Mouse (Mus musculus): ENCODE measurements at regions not wholly inside any gene's neighbourhood (a gene's known extent, or its start where the extent isn't known, plus 50 kb on each side); places are given as distances from the start of the nearest gene placed in this dataset.

DNA sequence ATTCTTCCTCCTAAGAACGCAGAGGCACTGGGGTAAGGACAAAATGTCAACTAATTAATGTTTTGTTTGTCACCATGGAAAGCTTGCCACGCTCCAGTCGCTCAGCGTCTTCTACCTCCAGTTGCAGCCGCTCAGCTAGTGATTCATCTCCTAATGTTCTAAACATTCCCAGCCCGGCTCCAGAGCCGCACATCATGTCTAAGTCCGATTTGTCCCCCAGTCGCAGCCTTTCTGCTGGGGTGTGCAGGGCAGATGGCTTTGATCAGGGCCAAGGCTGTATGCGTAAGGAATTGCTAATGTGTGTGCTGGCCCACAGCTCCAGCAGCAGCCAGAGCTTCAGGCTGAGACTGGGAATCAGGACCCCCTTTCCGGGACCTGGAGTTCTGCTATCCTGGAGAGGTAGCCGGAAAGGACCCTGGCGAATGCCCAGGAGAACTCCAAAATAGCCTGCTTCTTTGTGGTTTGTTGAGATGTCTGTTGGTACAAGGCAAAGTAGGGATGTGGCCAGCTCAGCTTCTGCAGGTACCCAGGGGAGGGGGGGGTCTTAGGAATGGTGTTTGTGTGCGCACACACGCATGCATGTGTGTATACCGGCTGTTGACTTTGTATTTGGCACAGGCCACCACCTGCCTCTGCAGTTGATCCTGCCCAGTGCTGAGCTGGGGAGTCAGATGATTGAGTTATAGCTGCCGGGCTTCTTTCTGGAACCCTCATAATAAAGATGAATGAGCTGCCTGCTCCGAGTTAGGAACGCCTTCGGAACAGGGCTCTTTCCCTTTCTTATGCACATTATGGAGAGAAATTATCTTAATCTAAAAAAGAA is 143.0 kb upstream of the Kcng1 start:
- no peak overlapping the region for H3K27ac ChIP-seq (ENCODE audit: low read length)
- no peak for ATAC-seq

DNA sequence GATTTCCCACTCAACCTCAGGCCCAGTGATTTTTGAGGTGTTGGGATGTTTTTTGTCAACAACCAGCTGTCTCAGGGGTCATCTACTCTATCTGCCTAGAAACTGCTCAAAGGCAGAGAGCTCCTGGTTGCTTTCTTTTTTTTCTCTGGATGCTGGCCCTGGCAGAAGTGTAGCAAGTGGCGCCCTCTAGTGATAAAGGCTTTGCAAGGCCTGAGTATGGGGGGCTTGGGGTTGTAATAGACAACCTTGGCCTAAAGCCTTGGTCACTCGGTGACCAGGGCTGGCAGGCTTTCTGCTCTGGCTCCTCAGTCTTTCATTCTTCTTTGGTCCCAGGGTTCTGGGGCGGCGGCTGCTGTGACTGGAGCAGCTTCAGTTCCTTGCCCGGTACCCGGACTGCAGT is 142.0 kb upstream of the Kcng1 start:
- Histone ChIP-seq H3K27ac (ENCODE audit: low read length) (no peak overlapping the region), H3K27me3 (replicated peaks; ENCODE audit: control insufficient read depth, insufficient read depth, low read length) (no peaks in the 10 kb centered on the region), H3K9ac (replicated peaks; ENCODE audit: low read depth, low read length) (no peak overlapping the region), H3K9me3 (ENCODE audit: control insufficient read depth, low read length) (no peaks in the 10 kb centered on the region), H3K36me3 (ENCODE audit: control insufficient read depth, insufficient read depth) (no peaks in the 10 kb centered on the region), H3K4me2 (ENCODE audit: low read length) (no peak overlapping the region), H3K4me3 (replicated peaks; ENCODE audit: low read length) (no peak overlapping the region), H3K4me1 (replicated peaks; ENCODE audit: control insufficient read depth, insufficient read depth, low read length) (peaks cover 6% of the 10 kb centered on the region)
- no peak for ATAC-seq
- WGBS, result 55% methylated on average over 6 of the region's 6 CpGs

More for the DNA sequence above, 143.0 kb upstream of the Kcng1 start:
- Histone ChIP-seq H3K4me3 (replicated peaks; ENCODE audit: low read length) (no peak overlapping the region), H3K36me3 (ENCODE audit: control insufficient read depth, insufficient read depth) (no peaks in the 10 kb centered on the region), H3K9me3 (ENCODE audit: control insufficient read depth, low read length) (no peaks in the 10 kb centered on the region; the same call in 1 of the 2 replicates), H3K27me3 (replicated peaks; ENCODE audit: control insufficient read depth, insufficient read depth, low read length) (no peaks in the 10 kb centered on the region), H3K4me2 (ENCODE audit: low read length) (no peak overlapping the region), H3K9ac (replicated peaks; ENCODE audit: low read depth, low read length) (no peak overlapping the region), H3K4me1 (replicated peaks; ENCODE audit: control insufficient read depth, insufficient read depth, low read length) (peaks cover 6% of the 10 kb centered on the region)
- WGBS, result 57% methylated on average over 20 of the region's 20 CpGs

DNA sequence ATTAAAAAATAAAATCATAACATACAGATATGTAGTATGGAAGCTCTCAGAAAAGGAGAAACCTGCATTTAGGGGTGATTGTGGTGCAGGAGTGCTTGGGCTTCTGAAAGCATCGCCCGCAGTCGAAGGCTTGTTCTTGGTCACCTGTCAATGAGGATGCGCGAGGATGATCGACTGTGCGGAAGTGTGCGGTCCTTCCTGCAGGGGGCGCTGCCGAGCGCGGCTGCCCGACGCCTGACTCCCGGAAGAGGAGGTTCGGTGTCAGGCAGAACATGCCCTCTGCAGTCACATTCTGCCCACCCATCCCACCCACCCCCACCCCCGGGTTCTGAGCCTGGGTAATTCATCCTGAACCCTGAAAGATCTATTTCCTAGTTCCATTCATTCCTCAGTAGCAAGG is 133.6 kb upstream of the Kcng1 start:
- Histone ChIP-seq H3K36me3 (ENCODE audit: control insufficient read depth, insufficient read depth) (no peaks in the 10 kb centered on the region), H3K9ac (replicated peaks; ENCODE audit: low read depth, low read length) (no peak overlapping the region), H3K27ac (ENCODE audit: low read length) (no peak overlapping the region), H3K4me3 (replicated peaks; ENCODE audit: low read length) (no peak overlapping the region), H3K4me2 (ENCODE audit: low read length) (no peak overlapping the region), H3K27me3 (replicated peaks; ENCODE audit: control insufficient read depth, insufficient read depth, low read length) (no peaks in the 10 kb centered on the region), H3K9me3 (ENCODE audit: control insufficient read depth, low read length) (no peaks in the 10 kb centered on the region), H3K4me1 (replicated peaks; ENCODE audit: control insufficient read depth, insufficient read depth, low read length) (no peaks in the 10 kb centered on the region)
- ATAC-seq, result no peak
- 35% methylated on average over 17 of the region's 17 CpGs for WGBS

DNA sequence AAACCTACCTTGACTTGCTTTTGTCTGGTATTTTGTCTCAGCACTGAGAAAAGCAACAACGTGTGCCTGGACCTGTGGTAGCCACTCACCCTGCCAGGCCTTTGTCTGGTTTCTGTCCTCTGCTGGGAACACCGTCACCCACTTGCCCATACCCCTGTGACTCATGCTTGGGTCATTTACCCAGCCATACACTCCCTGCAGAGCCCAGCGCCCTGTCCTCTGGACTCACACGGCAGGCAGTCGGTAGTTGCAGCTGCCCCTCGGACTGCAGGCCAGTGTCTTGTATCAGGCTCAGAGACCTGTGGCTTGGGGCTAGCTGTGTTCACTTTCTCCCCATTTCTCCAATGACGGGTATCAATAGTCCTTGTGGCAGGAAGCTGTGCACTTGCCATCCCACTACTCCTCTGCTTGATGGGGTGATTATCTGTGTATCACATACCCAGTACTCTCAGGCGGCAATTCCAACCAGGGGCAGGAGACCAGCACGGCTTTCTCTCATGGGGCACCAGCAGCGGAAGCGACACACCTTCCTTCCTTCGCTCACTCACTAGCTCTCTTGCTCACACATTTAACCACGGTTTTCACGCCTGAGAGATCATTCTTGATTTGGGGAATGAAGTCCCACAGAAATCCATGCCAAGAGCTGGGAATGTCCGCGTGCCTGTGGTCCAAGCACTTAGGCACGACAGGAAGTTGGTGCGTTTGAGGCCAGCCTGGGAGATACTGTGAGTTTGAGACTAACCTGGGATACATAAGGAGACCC is 132.8 kb upstream of the Kcng1 start:
- Histone ChIP-seq H3K36me3 (ENCODE audit: control insufficient read depth, insufficient read depth) (no peaks in the 10 kb centered on the region), H3K9ac (replicated peaks; ENCODE audit: low read depth, low read length) (no peak overlapping the region), H3K4me3 (replicated peaks; ENCODE audit: low read length) (no peak overlapping the region), H3K27ac (ENCODE audit: low read length) (no peak overlapping the region), H3K4me1 (replicated peaks; ENCODE audit: control insufficient read depth, insufficient read depth, low read length) (no peaks in the 10 kb centered on the region), H3K27me3 (replicated peaks; ENCODE audit: control insufficient read depth, insufficient read depth, low read length) (no peaks in the 10 kb centered on the region), H3K9me3 (ENCODE audit: control insufficient read depth, low read length) (no peaks in the 10 kb centered on the region), H3K4me2 (ENCODE audit: low read length) (no peak overlapping the region)
- 85% methylated on average over 18 of the region's 18 CpGs for WGBS
- no peak for ATAC-seq

DNA sequence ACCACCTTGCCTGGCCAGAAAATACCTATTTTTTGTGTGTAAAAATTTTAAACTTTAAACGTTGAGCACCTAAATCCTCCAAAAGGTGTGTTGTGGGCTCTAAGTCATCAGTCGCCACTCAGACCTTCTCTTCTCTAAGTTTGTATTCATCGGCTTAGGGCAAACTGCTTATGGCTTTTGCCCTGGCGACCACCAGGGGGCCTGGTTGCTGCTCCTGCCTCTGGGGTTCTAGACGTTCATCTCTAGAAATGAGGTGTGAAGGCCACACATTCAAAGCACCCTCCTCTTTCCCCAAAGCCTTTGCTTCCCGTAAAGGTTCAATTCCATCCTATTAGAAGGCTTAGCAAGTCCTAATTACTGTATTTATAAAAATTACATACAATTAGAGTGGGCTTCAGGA is 131.3 kb upstream of the Kcng1 start:
- Histone ChIP-seq H3K27ac (ENCODE audit: low read length) (no peak overlapping the region), H3K4me3 (replicated peaks; ENCODE audit: low read length) (no peak overlapping the region), H3K27me3 (replicated peaks; ENCODE audit: control insufficient read depth, insufficient read depth, low read length) (no peaks in the 10 kb centered on the region), H3K4me1 (replicated peaks; ENCODE audit: control insufficient read depth, insufficient read depth, low read length) (no peaks in the 10 kb centered on the region), H3K36me3 (ENCODE audit: control insufficient read depth, insufficient read depth) (no peaks in the 10 kb centered on the region), H3K4me2 (ENCODE audit: low read length) (no peak overlapping the region), H3K9ac (replicated peaks; ENCODE audit: low read depth, low read length) (no peak overlapping the region), H3K9me3 (ENCODE audit: control insufficient read depth, low read length) (no peaks in the 10 kb centered on the region)
- 52% methylated on average over 6 of the region's 6 CpGs for WGBS
- ATAC-seq, result no peak

DNA sequence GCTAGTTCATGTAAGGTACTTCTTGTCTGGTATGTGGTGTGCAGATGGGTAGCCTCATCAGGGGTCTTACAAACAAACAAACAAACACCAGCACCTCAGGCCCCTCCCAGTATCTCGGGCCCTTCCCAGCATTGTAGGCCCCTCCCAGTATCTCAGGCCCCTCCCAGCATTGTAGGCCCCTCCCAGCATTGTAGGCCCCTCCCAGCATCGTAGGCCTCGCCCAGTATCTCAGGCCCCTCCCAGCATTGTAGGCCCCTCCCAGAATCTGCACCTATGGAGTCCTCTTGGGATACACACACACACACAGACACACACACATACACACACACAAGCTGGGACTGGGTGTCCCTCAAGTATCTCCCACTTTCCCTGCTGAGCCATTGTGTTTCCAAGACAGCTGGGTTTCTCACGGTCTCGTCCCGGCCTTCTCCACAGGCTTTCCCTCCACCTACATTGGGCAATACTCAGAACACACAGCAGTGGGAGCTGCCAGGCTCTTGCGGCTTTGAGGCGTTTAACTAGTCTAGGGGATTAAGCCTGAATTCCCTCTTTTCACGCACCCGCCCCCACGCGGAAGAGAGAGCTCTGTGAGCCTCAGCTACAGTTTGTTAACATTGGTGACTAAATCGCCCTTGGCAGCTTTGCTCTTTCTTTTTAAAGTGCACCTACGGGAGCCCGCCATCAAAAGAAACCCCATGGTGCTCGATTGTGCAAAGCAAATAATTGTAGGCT is 121.4 kb upstream of the Kcng1 start:
- 0 out of 2 replicates have a peak, but pooled peaks cover 2% of the 10 kb centered on the region for H3K9me3 ChIP-seq (ENCODE audit: control insufficient read depth, low read length)
- no peak overlapping the region for H3K4me3 ChIP-seq (replicated peaks; ENCODE audit: low read length)
- 20% methylated on average over 16 of the region's 16 CpGs for WGBS
- H3K4me2 ChIP-seq (ENCODE audit: low read length), result no peak overlapping the region
- peaks cover 13% of the 10 kb centered on the region for H3K4me1 ChIP-seq (replicated peaks; ENCODE audit: control insufficient read depth, insufficient read depth, low read length)
- ATAC-seq, result peak; percentile 62
- no peak overlapping the region for H3K27ac ChIP-seq (ENCODE audit: low read length)
- no peaks in the 10 kb centered on the region for H3K27me3 ChIP-seq (replicated peaks; ENCODE audit: control insufficient read depth, insufficient read depth, low read length)
- no peaks in the 10 kb centered on the region for H3K36me3 ChIP-seq (ENCODE audit: control insufficient read depth, insufficient read depth)
- no peak overlapping the region for H3K9ac ChIP-seq (replicated peaks; ENCODE audit: low read depth, low read length)

DNA sequence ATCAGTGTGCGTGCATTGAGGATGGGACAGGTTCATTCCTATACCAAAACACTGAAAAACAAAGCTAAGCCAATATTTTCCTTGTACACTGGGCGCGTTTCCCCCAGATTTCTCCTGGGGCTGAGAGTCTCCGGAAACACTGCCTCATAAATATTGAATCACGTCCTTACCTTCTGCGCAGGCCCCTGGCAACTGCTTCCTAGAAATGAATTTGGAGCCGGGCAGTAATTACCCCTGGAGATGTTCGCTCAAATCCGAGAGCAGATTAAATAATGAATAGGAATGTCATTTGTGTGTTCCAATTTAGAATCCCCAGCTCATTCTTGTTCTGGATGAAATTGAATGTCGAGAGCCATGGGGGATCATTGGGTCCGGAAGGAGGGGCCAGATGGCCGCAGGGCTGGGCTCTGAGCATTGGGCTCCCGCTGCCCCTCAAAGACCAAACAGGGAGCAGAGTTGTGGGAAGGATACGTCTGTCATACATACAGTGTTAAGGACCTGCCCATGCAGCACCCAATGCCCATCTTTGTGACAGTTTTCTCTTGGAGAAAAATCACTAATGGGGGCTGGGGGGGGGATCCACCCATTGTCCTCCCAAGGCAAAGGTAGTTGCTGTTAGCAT is 117.7 kb upstream of the Kcng1 start:
- ATAC-seq, result no peak
- 37% methylated on average over 14 of the region's 14 CpGs for WGBS
- no peak overlapping the region for H3K4me2 ChIP-seq (ENCODE audit: low read length)

DNA sequence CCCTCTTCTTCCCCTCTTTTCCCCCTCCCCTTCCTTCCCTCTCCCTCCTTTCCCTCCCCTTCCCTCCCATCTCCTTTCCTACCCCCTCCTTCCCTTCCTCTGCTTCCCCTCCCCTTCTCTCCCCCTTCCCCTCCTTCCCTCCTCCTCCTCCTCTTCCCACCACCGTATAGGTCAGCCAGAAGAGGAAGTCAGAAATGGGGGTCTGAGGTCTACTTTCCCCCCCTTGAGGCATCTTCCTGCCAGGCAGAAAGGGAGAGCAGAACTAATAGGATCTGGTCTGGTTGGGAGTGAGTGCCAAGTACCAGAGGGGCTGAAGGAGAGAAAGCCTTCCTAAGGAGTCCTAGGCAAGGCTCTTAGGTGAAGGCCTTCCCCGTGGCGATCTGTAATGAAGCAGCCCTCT is 114.8 kb upstream of the Kcng1 start:
- 0 out of 2 replicates have a peak, but pooled peaks cover 2% of the 10 kb centered on the region for H3K9me3 ChIP-seq (ENCODE audit: control insufficient read depth, low read length)
- H3K36me3 ChIP-seq (ENCODE audit: control insufficient read depth, insufficient read depth), result no peaks in the 10 kb centered on the region
- 66% methylated on average over 3 of the region's 3 CpGs for WGBS
- peaks cover 7% of the 10 kb centered on the region for H3K4me1 ChIP-seq (replicated peaks; ENCODE audit: control insufficient read depth, insufficient read depth, low read length)
- no peak overlapping the region for H3K9ac ChIP-seq (replicated peaks; ENCODE audit: low read depth, low read length)
- H3K27me3 ChIP-seq (replicated peaks; ENCODE audit: control insufficient read depth, insufficient read depth, low read length), result no peaks in the 10 kb centered on the region
- H3K27ac ChIP-seq (ENCODE audit: low read length), result no peak overlapping the region
- H3K4me2 ChIP-seq (ENCODE audit: low read length), result no peak overlapping the region
- no peak overlapping the region for H3K4me3 ChIP-seq (replicated peaks; ENCODE audit: low read length)
- ATAC-seq, result no peak

More for the DNA sequence above, 117.7 kb upstream of the Kcng1 start:
- no peaks in the 10 kb centered on the region for H3K36me3 ChIP-seq (ENCODE audit: control insufficient read depth, insufficient read depth)
- no peak overlapping the region for H3K9ac ChIP-seq (replicated peaks; ENCODE audit: low read depth, low read length)
- H3K4me1 ChIP-seq (replicated peaks; ENCODE audit: control insufficient read depth, insufficient read depth, low read length), result peaks cover 13% of the 10 kb centered on the region
- H3K27ac ChIP-seq (ENCODE audit: low read length), result no peak overlapping the region
- no peaks in the 10 kb centered on the region for H3K27me3 ChIP-seq (replicated peaks; ENCODE audit: control insufficient read depth, insufficient read depth, low read length)
- 0 out of 2 replicates have a peak, but pooled peaks cover 2% of the 10 kb centered on the region for H3K9me3 ChIP-seq (ENCODE audit: control insufficient read depth, low read length)
- no peak overlapping the region for H3K4me3 ChIP-seq (replicated peaks; ENCODE audit: low read length)

DNA sequence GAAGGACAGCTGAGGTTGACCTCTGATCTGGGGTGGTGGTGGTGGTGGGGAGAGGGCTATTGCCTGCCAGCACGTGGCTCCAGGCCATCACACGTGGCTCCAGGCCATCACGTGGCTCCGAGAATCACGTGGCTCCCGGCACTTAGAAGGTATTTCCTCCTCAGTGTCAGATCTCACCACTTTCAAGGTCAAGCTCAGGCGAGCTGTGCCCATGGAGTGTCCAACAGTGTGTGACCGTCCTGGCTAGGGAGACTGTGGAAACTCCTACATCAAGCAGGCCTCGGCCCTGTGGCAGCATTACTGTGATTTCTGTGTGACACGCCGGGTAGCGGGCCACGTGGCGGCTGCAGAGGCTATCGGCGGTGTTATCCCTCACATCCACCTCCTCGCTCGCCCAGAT is 111.8 kb upstream of the Kcng1 start:
- H3K4me1 ChIP-seq (replicated peaks; ENCODE audit: control insufficient read depth, insufficient read depth, low read length), result no peaks in the 10 kb centered on the region
- 0 out of 2 replicates have a peak, but pooled peaks cover 2% of the 10 kb centered on the region for H3K9me3 ChIP-seq (ENCODE audit: control insufficient read depth, low read length)
- H3K36me3 ChIP-seq (ENCODE audit: control insufficient read depth, insufficient read depth), result no peaks in the 10 kb centered on the region
- no peak overlapping the region for H3K9ac ChIP-seq (replicated peaks; ENCODE audit: low read depth, low read length)
- no peak overlapping the region for H3K4me3 ChIP-seq (replicated peaks; ENCODE audit: low read length)
- no peak for ATAC-seq
- H3K4me2 ChIP-seq (ENCODE audit: low read length), result no peak overlapping the region
- WGBS, result 94% methylated on average over 18 of the region's 18 CpGs
- no peak overlapping the region for H3K27ac ChIP-seq (ENCODE audit: low read length)
- no peaks in the 10 kb centered on the region for H3K27me3 ChIP-seq (replicated peaks; ENCODE audit: control insufficient read depth, insufficient read depth, low read length)
